Mouse (Mus musculus) cerebellum, postnatal 36 days (tissue): ENCODE measurements around the gene Gm29427.
"Not testable (repeated sequence)": the region's sequence is repeated elsewhere in the genome, so short reads cannot be mapped to it uniquely, and the experiment has no call there.

ENCODE experiments used
- DNase-seq, 2 experiments: peaks; one replicate each; pipeline ENCODE4 v3.0.0; 2021 to 2022; ENCODE audit warnings: mixed read lengths in 2 of 2

Gm29427 gene

GRCm38 (mm10) chr1:130731741-130732337, 16.2 kb upstream of the Gm29427 start, which contains the start of gene AA986860:
AA986860 (plus strand) TSS chr1:130731976.
- DNase-seq: no peak

GRCm38 (mm10) chr1:130729153-130729552, 13.6 kb upstream of the Gm29427 start, which contains the start of gene Pfkfb2:
Pfkfb2 (minus strand) TSS chr1:130729253.
- no peak for DNase-seq

- no peak for DNase-seq
Observed at GRCm38 (mm10) chr1:130728708-130729107, 13.1 kb upstream of the Gm29427 start.

- DNase-seq: no peak
Observed at GRCm38 (mm10) chr1:130728070-130728469, 12.5 kb upstream of the Gm29427 start.

GRCm38 (mm10) chr1:130726396-130726795, 10.8 kb upstream of the Gm29427 start:
- DNase-seq: no peak

- DNase-seq: no peak
Observed at GRCm38 (mm10) chr1:130724206-130724605, 8.6 kb upstream of the Gm29427 start.

- DNase-seq: peak; percentile 93 to 95
Observed at GRCm38 (mm10) chr1:130717291-130717871, 1.8 kb upstream of the Gm29427 start, which contains the start of gene Yod1. Yod1 (plus strand) TSS chr1:130717327.

GRCm38 (mm10) chr1:130716513-130717290, 1.1 kb upstream of the Gm29427 start:
- DNase-seq: peak in 1 of 2 experiments; percentile 56

- DNase-seq: no peak
Observed at GRCm38 (mm10) chr1:130716218-130716512, 566 bp upstream of the Gm29427 start.

- no peak for DNase-seq
Observed at GRCm38 (mm10) chr1:130714046-130714445, 1.6 kb downstream of the Gm29427 start.

- DNase-seq: no peak
Observed at GRCm38 (mm10) chr1:130710283-130711080, 5.1 kb downstream of the Gm29427 start.

- DNase-seq: no peak
Observed at GRCm38 (mm10) chr1:130703613-130704012, 12.0 kb downstream of the Gm29427 start.

GRCm38 (mm10) chr1:130701976-130702375, 13.6 kb downstream of the Gm29427 start:
- DNase-seq: no peak

GRCm38 (mm10) chr1:130699937-130700633, 15.5 kb downstream of the Gm29427 start:
- peak; percentile 61 to 64 for DNase-seq

- no peak for DNase-seq
Observed at GRCm38 (mm10) chr1:130698601-130699000, 17.0 kb downstream of the Gm29427 start.

GRCm38 (mm10) chr1:130683905-130684304, 31.7 kb downstream of the Gm29427 start:
- DNase-seq: no peak

- no peak for DNase-seq
Observed at GRCm38 (mm10) chr1:130681656-130682413, 33.8 kb downstream of the Gm29427 start.

- DNase-seq: no peak
Observed at GRCm38 (mm10) chr1:130681075-130681474, 34.5 kb downstream of the Gm29427 start.

GRCm38 (mm10) chr1:130678551-130678950, 37.0 kb downstream of the Gm29427 start:
- no peak for DNase-seq

- DNase-seq: not testable (repeated sequence)
Observed at GRCm38 (mm10) chr1:130663576-130663975, 52.0 kb downstream of the Gm29427 start.

- DNase-seq: no peak
Observed at GRCm38 (mm10) chr1:130661454-130661853, 54.1 kb downstream of the Gm29427 start, which contains the start of gene C4bp. C4bp (minus strand) TSS chr1:130661632.
